Mouse (Mus musculus): ENCODE measurements around the gene Rpl23. TPM values are rescaled to one million over a fixed set of nuclear protein-coding genes. Genes with fewer than 3 reads are reported as not detected.

The Rpl23 gene
- polyA plus RNA-seq, 1 experiment from 2014 or later, result 774 TPM

- ATAC-seq (ENCODE audit: insufficient number of reproducible peaks, insufficient read depth, low FRiP score, low read depth), result no peak
- Histone ChIP-seq H3K4me2 (replicated peaks; ENCODE audit: low read depth, low read length) (peak overlapping the region; percentile 89), H3K27ac (ENCODE audit: low read length) (peak overlapping the region; percentile 97), H3K9me3 (ENCODE audit: control insufficient read depth, low read depth, low read length) (no peaks in the 10 kb centered on the region), H3K27me3 (ENCODE audit: control insufficient read depth, insufficient read depth, low read length) (no peaks in the 10 kb centered on the region), H3K36me3 (ENCODE audit: control insufficient read depth, insufficient read depth, low read length) (no peaks in the 10 kb centered on the region), H3K4me3 (ENCODE audit: low read depth, low read length) (peak overlapping the region; percentile 86), H3K9ac (replicated peaks; ENCODE audit: low read depth, low read length) (peak overlapping the region; percentile 86), H3K4me1 (ENCODE audit: control insufficient read depth, insufficient read depth, low read length) (peaks cover 43% of the 10 kb centered on the region)
- 2% methylated on average over 17 of the region's 17 CpGs for WGBS
Measured at GRCm38 (mm10) chr11:97800691-97801408, 18.6 kb upstream of the Rpl23 start.

- peak; percentile 65 for ATAC-seq (ENCODE audit: insufficient number of reproducible peaks, insufficient read depth, low FRiP score, low read depth)
- Histone ChIP-seq H3K9me3 (ENCODE audit: control insufficient read depth, low read depth, low read length) (no peaks in the 10 kb centered on the region), H3K4me1 (ENCODE audit: control insufficient read depth, insufficient read depth, low read length) (peaks cover 36% of the 10 kb centered on the region), H3K27ac (ENCODE audit: low read length) (peak overlapping the region; percentile 97), H3K27me3 (ENCODE audit: control insufficient read depth, insufficient read depth, low read length) (no peaks in the 10 kb centered on the region), H3K4me2 (replicated peaks; ENCODE audit: low read depth, low read length) (peak overlapping the region; percentile 89), H3K36me3 (ENCODE audit: control insufficient read depth, insufficient read depth, low read length) (no peaks in the 10 kb centered on the region), H3K4me3 (ENCODE audit: low read depth, low read length) (peak overlapping the region; percentile 86), H3K9ac (replicated peaks; ENCODE audit: low read depth, low read length) (peak overlapping the region; percentile 86)
- under 1% methylated on average over 28 of the region's 43 CpGs for whole genome bisulfite sequencing
Measured at GRCm38 (mm10) chr11:97799994-97800690, 17.9 kb upstream of the Rpl23 start.

GRCm38 (mm10) chr11:97799146-97799993, 17.1 kb upstream of the Rpl23 start:
- H3K27ac ChIP-seq (ENCODE audit: low read length), result peak overlapping the region; percentile 97
- ATAC-seq (ENCODE audit: insufficient number of reproducible peaks, insufficient read depth, low FRiP score, low read depth), result peak; percentile 69
- under 1% methylated on average over 66 of the region's 71 CpGs for WGBS
- peak overlapping the region; percentile 86 for H3K4me3 ChIP-seq (ENCODE audit: low read depth, low read length)
- H3K9me3 ChIP-seq (ENCODE audit: control insufficient read depth, low read depth, low read length), result no peaks in the 10 kb centered on the region
- H3K4me2 ChIP-seq (replicated peaks; ENCODE audit: low read depth, low read length), result peak overlapping the region; percentile 89
- peaks cover 28% of the 10 kb centered on the region for H3K4me1 ChIP-seq (ENCODE audit: control insufficient read depth, insufficient read depth, low read length)
- no peaks in the 10 kb centered on the region for H3K36me3 ChIP-seq (ENCODE audit: control insufficient read depth, insufficient read depth, low read length)
- H3K9ac ChIP-seq (replicated peaks; ENCODE audit: low read depth, low read length), result peak overlapping the region; percentile 86
- no peaks in the 10 kb centered on the region for H3K27me3 ChIP-seq (ENCODE audit: control insufficient read depth, insufficient read depth, low read length)

- Histone ChIP-seq H3K27ac (ENCODE audit: low read length) (peak within 1 kb of the TSS; percentile 97), H3K4me1 (ENCODE audit: control insufficient read depth, insufficient read depth, low read length) (peaks cover 22% of the 10 kb centered on the region), H3K36me3 (ENCODE audit: control insufficient read depth, insufficient read depth, low read length) (no peaks in the 10 kb centered on the region), H3K27me3 (ENCODE audit: control insufficient read depth, insufficient read depth, low read length) (no peaks in the 10 kb centered on the region), H3K9ac (replicated peaks; ENCODE audit: low read depth, low read length) (peak within 1 kb of the TSS; percentile 86), H3K4me2 (replicated peaks; ENCODE audit: low read depth, low read length) (peak within 1 kb of the TSS; percentile 89), H3K4me3 (ENCODE audit: low read depth, low read length) (peak within 1 kb of the TSS; percentile 86), H3K9me3 (ENCODE audit: control insufficient read depth, low read depth, low read length) (no peaks in the 10 kb centered on the region)
- ATAC-seq (ENCODE audit: insufficient number of reproducible peaks, insufficient read depth, low FRiP score, low read depth), result peak; percentile 46
- under 1% methylated on average over 11 of the region's 11 CpGs for WGBS
Measured at GRCm38 (mm10) chr11:97798782-97799145, 16.5 kb upstream of the Rpl23 start, which contains the start of gene Lasp1. TSS of gene Lasp1 (plus strand) at chr11:97799000.

GRCm38 (mm10) chr11:97798083-97798435, 15.8 kb upstream of the Rpl23 start:
- Histone ChIP-seq H3K36me3 (ENCODE audit: control insufficient read depth, insufficient read depth, low read length) (no peaks in the 10 kb centered on the region), H3K9ac (replicated peaks; ENCODE audit: low read depth, low read length) (no peak overlapping the region), H3K27me3 (ENCODE audit: control insufficient read depth, insufficient read depth, low read length) (no peaks in the 10 kb centered on the region), H3K9me3 (ENCODE audit: control insufficient read depth, low read depth, low read length) (no peaks in the 10 kb centered on the region), H3K27ac (ENCODE audit: low read length) (no peak overlapping the region), H3K4me2 (replicated peaks; ENCODE audit: low read depth, low read length) (peak overlapping the region; percentile 89; the same call in 1 of the 2 replicates), H3K4me3 (ENCODE audit: low read depth, low read length) (no peak overlapping the region), H3K4me1 (ENCODE audit: control insufficient read depth, insufficient read depth, low read length) (peaks cover 21% of the 10 kb centered on the region)
- ATAC-seq (ENCODE audit: insufficient number of reproducible peaks, insufficient read depth, low FRiP score, low read depth), result no peak
- 42% methylated on average over 8 of the region's 8 CpGs for WGBS

GRCm38 (mm10) chr11:97797369-97798082, 15.3 kb upstream of the Rpl23 start:
- Histone ChIP-seq H3K36me3 (ENCODE audit: control insufficient read depth, insufficient read depth, low read length) (no peaks in the 10 kb centered on the region), H3K4me3 (ENCODE audit: low read depth, low read length) (no peak overlapping the region), H3K27ac (ENCODE audit: low read length) (no peak overlapping the region), H3K4me2 (replicated peaks; ENCODE audit: low read depth, low read length) (no peak overlapping the region), H3K27me3 (ENCODE audit: control insufficient read depth, insufficient read depth, low read length) (no peaks in the 10 kb centered on the region), H3K4me1 (ENCODE audit: control insufficient read depth, insufficient read depth, low read length) (peaks cover 16% of the 10 kb centered on the region), H3K9me3 (ENCODE audit: control insufficient read depth, low read depth, low read length) (no peaks in the 10 kb centered on the region), H3K9ac (replicated peaks; ENCODE audit: low read depth, low read length) (no peak overlapping the region)
- 64% methylated on average over 15 of the region's 15 CpGs for whole genome bisulfite sequencing
- no peak for ATAC-seq (ENCODE audit: insufficient number of reproducible peaks, insufficient read depth, low FRiP score, low read depth)

- no peak overlapping the region for H3K27ac ChIP-seq (ENCODE audit: low read length)
- H3K4me2 ChIP-seq (replicated peaks; ENCODE audit: low read depth, low read length), result no peak overlapping the region
- no peaks in the 10 kb centered on the region for H3K27me3 ChIP-seq (ENCODE audit: control insufficient read depth, insufficient read depth, low read length)
- ATAC-seq (ENCODE audit: insufficient number of reproducible peaks, insufficient read depth, low FRiP score, low read depth), result no peak
- H3K4me3 ChIP-seq (ENCODE audit: low read depth, low read length), result no peak overlapping the region
- no peaks in the 10 kb centered on the region for H3K9me3 ChIP-seq (ENCODE audit: control insufficient read depth, low read depth, low read length)
- H3K4me1 ChIP-seq (ENCODE audit: control insufficient read depth, insufficient read depth, low read length), result peaks cover 9% of the 10 kb centered on the region
- no peak overlapping the region for H3K9ac ChIP-seq (replicated peaks; ENCODE audit: low read depth, low read length)
- no peaks in the 10 kb centered on the region for H3K36me3 ChIP-seq (ENCODE audit: control insufficient read depth, insufficient read depth, low read length)
- WGBS, result 8% methylated on average over 6 of the region's 6 CpGs
Measured at GRCm38 (mm10) chr11:97796910-97797309, 14.7 kb upstream of the Rpl23 start.

GRCm38 (mm10) chr11:97793165-97793564, 10.9 kb upstream of the Rpl23 start:
- 10% methylated on average over 2 of the region's 2 CpGs for WGBS

More at GRCm38 (mm10) chr11:97793165-97793564, 10.9 kb upstream of the Rpl23 start:
- no peak overlapping the region for H3K27ac ChIP-seq (ENCODE audit: low read length)
- no peaks in the 10 kb centered on the region for H3K9me3 ChIP-seq (ENCODE audit: control insufficient read depth, low read depth, low read length)
- no peak overlapping the region for H3K9ac ChIP-seq (replicated peaks; ENCODE audit: low read depth, low read length)
- no peaks in the 10 kb centered on the region for H3K36me3 ChIP-seq (ENCODE audit: control insufficient read depth, insufficient read depth, low read length)
- H3K4me1 ChIP-seq (ENCODE audit: control insufficient read depth, insufficient read depth, low read length), result no peaks in the 10 kb centered on the region
- no peak overlapping the region for H3K4me2 ChIP-seq (replicated peaks; ENCODE audit: low read depth, low read length)
- H3K27me3 ChIP-seq (ENCODE audit: control insufficient read depth, insufficient read depth, low read length), result no peaks in the 10 kb centered on the region
- no peak overlapping the region for H3K4me3 ChIP-seq (ENCODE audit: low read depth, low read length)
- no peak for ATAC-seq (ENCODE audit: insufficient number of reproducible peaks, insufficient read depth, low FRiP score, low read depth)
